Mouse (Mus musculus) midbrain, embryonic 11.5 days (tissue): ENCODE data around the gene I0C0044D17Rik. TPM values are rescaled to one million over a fixed set of nuclear protein-coding genes. Genes with fewer than 3 reads are reported as not detected.
A peak's percentile ranks its signal among the peaks of the same experiment; 100 is the strongest.

ENCODE experiments used
- ATAC-seq: fragments of 200-750 bp; cut with Nextera tagmentation; 2 replicates; pipeline ENCODE4 v1.8.0; 2017; ENCODE audit warnings: moderate TSS enrichment, moderate library complexity; ENCODE audit not compliant: low FRiP score
- DNase-seq: peaks from one replicate; pipeline ENCODE4 v3.0.0; 2015; ENCODE audit warnings: low spot score; ENCODE audit errors: missing footprints
- H3K27ac ChIP-seq: fragments of 300-500 bp; sonication (generic); 2 replicates; pipeline ENCODE4 v1.5.1; 2014; ENCODE audit warnings: low read depth, low read length
- H3K27me3 ChIP-seq: fragments of 300-500 bp; sonication (generic); 2 replicates; pipeline ENCODE4 v1.6.1; 2014; ENCODE audit warnings: mild to moderate bottlenecking, low read length, moderate library complexity, mixed read lengths; ENCODE audit not compliant: control insufficient read depth, insufficient read depth
- H3K36me3 ChIP-seq: fragments of 300-500 bp; sonication (generic); 2 replicates; pipeline ENCODE4 v1.6.1; 2014; ENCODE audit warnings: mild to moderate bottlenecking, low read length, moderate library complexity, mixed read lengths; ENCODE audit not compliant: control insufficient read depth, insufficient read depth
- H3K4me1 ChIP-seq: fragments of 300-500 bp; sonication (generic); 2 replicates; pipeline ENCODE4 v1.6.1; 2014; ENCODE audit warnings: low read length; ENCODE audit not compliant: control insufficient read depth, insufficient read depth
- H3K4me2 ChIP-seq: fragments of 300-500 bp; sonication (generic); 2 replicates; pipeline ENCODE4 v1.6.1; 2014; ENCODE audit warnings: mild to moderate bottlenecking, moderate library complexity
- H3K4me3 ChIP-seq: fragments of 300-500 bp; sonication (generic); 2 replicates; pipeline ENCODE4 v1.5.1; 2014; ENCODE audit warnings: low read depth, low read length
- H3K9ac ChIP-seq: fragments of 300-500 bp; sonication (generic); 2 replicates; pipeline ENCODE4 v1.6.1; 2014; ENCODE audit warnings: low read length
- H3K9me3 ChIP-seq: fragments of 300-500 bp; sonication (generic); 2 replicates; pipeline ENCODE4 v1.6.1; 2016; ENCODE audit warnings: low read length; ENCODE audit not compliant: control insufficient read depth
- WGBS: fragments of 180-500 bp; shearing (Covaris S2); extraction: QIAGEN DNeasy Blood & Tissue Kit; methylation state at CpG from one replicate; pipeline ENCODE4 v1.1.7; 2014; 5-methylcytosine and 5-hydroxymethylcytosine counted together
- polyA plus RNA-seq: library from polyadenylated mRNA; unstranded; fragments of >200 nt; fragmentation: Nextera tagmentation; extraction: Ambion mirVana; gene quantifications from 2 replicates; pipeline ENCODE4 v1.2.1, GENCODE M21; 2014

The I0C0044D17Rik gene
- polyA plus RNA-seq, 1 experiment from 2014 or later = not detected

DNA sequence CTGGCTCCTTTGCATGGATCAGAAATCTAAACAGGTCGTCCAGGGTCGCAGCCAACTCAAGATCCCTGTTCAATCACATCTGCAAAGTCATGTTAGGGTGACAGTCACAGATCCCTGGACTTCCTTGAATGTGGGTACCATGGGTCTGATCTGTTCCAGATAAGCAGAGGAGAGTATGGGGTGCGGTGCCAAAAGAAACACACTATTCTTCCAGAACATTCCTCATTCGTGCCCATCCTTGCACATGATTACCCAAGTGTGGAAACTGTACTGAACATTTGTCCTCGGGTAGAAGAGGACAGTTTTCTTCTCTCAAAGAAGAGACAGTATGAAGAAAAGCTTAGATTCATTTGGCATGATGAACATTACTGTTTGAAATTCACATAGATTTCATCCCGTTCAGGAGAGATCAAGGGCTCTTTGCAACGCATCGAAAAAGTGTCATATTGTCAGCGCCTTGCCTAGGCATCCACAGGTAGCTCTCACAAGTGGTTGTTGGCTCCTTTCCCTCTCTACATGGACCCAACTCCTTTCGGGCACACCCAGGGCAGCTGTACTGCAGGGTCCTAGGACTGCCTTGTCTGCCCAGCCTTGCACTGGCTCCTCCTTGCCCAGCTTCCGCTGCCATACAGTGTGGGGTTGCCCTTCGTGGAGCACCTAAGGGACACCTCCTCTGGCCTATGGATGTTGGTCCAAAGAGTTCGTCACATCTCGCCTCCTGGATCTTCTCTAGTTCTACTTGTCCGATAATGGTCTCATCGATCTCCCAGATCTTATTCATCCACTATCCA lies 14.3 kb upstream of the I0C0044D17Rik start:
- DNase-seq (no peak), ATAC-seq (no peak)
- WGBS = 91% methylated on average over 16 of the region's 16 CpGs
- no peaks in the 10 kb centered on the region for H3K36me3 ChIP-seq
- no peaks in the 10 kb centered on the region for H3K9me3 ChIP-seq
- no peak overlapping the region for H3K9ac ChIP-seq
- H3K27me3 ChIP-seq = no peaks in the 10 kb centered on the region
- H3K4me2 ChIP-seq = no peak overlapping the region
- no peak overlapping the region for H3K27ac ChIP-seq
- H3K4me3 ChIP-seq = no peak overlapping the region
- H3K4me1 ChIP-seq = peaks cover 6% of the 10 kb centered on the region; the same call in 1 of the 2 replicates

- Histone ChIP-seq H3K4me2 (no peak overlapping the region), H3K9me3 (no peaks in the 10 kb centered on the region), H3K4me1 (peaks cover 6% of the 10 kb centered on the region; the same call in 1 of the 2 replicates), H3K9ac (no peak overlapping the region), H3K27ac (no peak overlapping the region), H3K4me3 (no peak overlapping the region), H3K36me3 (no peaks in the 10 kb centered on the region), H3K27me3 (no peaks in the 10 kb centered on the region)
- ATAC-seq (no peak), DNase-seq (no peak)
- 67% methylated on average over 5 of the region's 5 CpGs for WGBS
These were observed 12.9 kb upstream of the I0C0044D17Rik start for GRCm38 (mm10) chr4:98836519-98836918.

DNA sequence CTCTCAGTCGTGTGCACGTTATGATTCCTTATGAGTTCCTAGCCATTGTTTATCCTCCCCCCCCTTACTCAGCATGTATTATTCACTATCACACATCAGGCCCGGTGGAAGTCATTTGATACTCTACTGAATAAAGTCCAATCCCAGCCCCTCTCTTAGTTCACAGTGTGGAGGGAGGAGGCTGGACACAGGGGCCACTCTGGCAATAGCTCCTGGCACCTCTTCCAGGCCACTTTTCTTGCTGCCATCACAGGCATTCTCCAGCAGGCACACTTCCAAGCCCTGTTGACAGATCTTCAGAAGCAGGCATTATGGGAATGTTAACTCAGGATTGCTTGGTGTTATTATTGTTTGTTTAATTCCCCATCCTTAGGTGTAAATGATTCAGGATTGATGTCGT lies 11.1 kb upstream of the I0C0044D17Rik start:
- no peak for DNase-seq
- H3K27me3 ChIP-seq = no peaks in the 10 kb centered on the region
- no peak overlapping the region for H3K4me2 ChIP-seq
- no peak overlapping the region for H3K4me3 ChIP-seq
- no peak for ATAC-seq
- no peaks in the 10 kb centered on the region for H3K36me3 ChIP-seq
- H3K9ac ChIP-seq = no peak overlapping the region
- no peak overlapping the region for H3K27ac ChIP-seq
- 67% methylated on average over 4 of the region's 4 CpGs for WGBS
- H3K4me1 ChIP-seq = no peaks in the 10 kb centered on the region
- H3K9me3 ChIP-seq = no peaks in the 10 kb centered on the region

- 68% methylated on average over 1 of the region's 1 CpGs for WGBS
- no peak for DNase-seq
- H3K27ac ChIP-seq = no peak overlapping the region
These were observed 8.1 kb upstream of the I0C0044D17Rik start for GRCm38 (mm10) chr4:98831726-98832125.

DNA sequence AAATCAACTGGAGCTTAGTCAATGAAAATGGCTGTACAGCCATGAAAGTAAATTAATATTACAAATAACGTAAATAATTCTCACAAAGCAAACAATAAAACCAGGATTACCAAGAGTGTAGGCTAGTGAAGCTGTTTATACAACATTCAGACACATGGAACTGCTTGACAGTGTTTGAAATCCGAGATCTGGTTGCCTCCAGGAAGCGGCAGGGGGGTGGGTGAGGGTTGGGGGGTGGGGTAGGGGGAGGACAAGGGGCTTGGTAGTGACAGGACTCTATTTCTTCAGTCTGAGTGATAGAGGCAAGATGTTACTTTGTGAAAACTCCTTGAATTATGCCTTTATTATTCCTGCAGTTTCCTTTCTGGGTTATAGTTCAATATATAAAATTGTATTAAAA lies 3.1 kb upstream of the I0C0044D17Rik start:
- Histone ChIP-seq H3K27me3 (no peaks in the 10 kb centered on the region), H3K4me2 (no peak overlapping the region), H3K4me1 (no peaks in the 10 kb centered on the region), H3K4me3 (no peak overlapping the region), H3K9me3 (no peaks in the 10 kb centered on the region), H3K9ac (no peak overlapping the region), H3K36me3 (no peaks in the 10 kb centered on the region), H3K27ac (no peak overlapping the region)
- 54% methylated on average over 3 of the region's 3 CpGs for WGBS
- DNase-seq (no peak), ATAC-seq (no peak)

More at GRCm38 (mm10) chr4:98831726-98832125, 8.1 kb upstream of the I0C0044D17Rik start:
- no peaks in the 10 kb centered on the region for H3K4me1 ChIP-seq
- H3K4me2 ChIP-seq = no peak overlapping the region
- no peak overlapping the region for H3K9ac ChIP-seq
- H3K27me3 ChIP-seq = no peaks in the 10 kb centered on the region
- no peak for ATAC-seq
- H3K4me3 ChIP-seq = no peak overlapping the region
- no peaks in the 10 kb centered on the region for H3K9me3 ChIP-seq
- no peaks in the 10 kb centered on the region for H3K36me3 ChIP-seq

DNA sequence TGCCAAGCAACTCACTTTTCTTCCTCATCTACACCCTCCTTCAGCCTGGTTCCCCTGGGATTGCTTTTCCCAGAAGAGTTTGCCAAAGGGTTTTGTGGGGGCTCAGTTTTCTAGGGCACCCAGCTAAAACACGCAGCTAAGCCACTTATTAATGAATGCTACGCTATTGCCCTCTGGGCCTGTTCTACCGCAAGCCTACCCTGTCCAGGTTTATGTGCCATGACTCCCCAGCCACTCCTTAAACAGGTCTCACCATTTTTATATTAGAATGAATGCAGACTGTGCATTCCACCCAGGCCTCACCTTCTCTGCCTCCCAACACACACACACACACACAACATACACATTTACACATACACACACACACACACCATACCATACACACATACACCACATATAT lies 593 bp downstream of the I0C0044D17Rik start:
- no peaks in the 10 kb centered on the region for H3K4me1 ChIP-seq
- DNase-seq (no peak), ATAC-seq (no peak)
- no peak overlapping the region for H3K9ac ChIP-seq
- WGBS = 87% methylated on average over 3 of the region's 3 CpGs
- H3K36me3 ChIP-seq = no peaks in the 10 kb centered on the region
- no peak overlapping the region for H3K4me2 ChIP-seq
- H3K4me3 ChIP-seq = no peak overlapping the region
- no peaks in the 10 kb centered on the region for H3K9me3 ChIP-seq
- peaks cover 4% of the 10 kb centered on the region for H3K27me3 ChIP-seq
- H3K27ac ChIP-seq = no peak overlapping the region

DNA sequence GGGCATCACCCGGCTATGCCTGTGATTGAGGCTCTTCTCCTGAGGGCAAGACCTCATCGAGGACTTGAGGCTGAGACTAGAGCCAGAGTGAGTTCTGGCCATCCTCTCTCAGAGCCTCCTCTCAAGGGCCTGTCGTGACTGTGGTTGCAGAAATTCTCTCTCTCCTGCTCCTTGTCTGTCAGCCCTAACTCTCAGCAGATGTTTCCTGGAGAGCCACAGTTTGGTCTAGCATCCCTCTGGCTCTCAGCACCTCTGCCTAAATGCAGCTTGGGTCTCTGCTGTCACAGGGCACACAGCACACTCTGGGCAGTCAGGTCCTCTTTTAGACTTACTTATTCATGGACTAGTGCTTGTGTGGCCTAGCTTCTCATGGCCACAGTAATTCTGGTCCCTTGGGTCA lies 1.2 kb downstream of the I0C0044D17Rik start:
- DNase-seq = no peak
- H3K9ac ChIP-seq = no peak overlapping the region
- no peaks in the 10 kb centered on the region for H3K36me3 ChIP-seq
- no peak overlapping the region for H3K4me2 ChIP-seq
- H3K9me3 ChIP-seq = no peaks in the 10 kb centered on the region
- peaks cover 10% of the 10 kb centered on the region for H3K27me3 ChIP-seq
- H3K27ac ChIP-seq = no peak overlapping the region
- no peak for ATAC-seq
- H3K4me3 ChIP-seq = no peak overlapping the region
- no peaks in the 10 kb centered on the region for H3K4me1 ChIP-seq
- WGBS = 69% methylated on average over 3 of the region's 3 CpGs

DNA sequence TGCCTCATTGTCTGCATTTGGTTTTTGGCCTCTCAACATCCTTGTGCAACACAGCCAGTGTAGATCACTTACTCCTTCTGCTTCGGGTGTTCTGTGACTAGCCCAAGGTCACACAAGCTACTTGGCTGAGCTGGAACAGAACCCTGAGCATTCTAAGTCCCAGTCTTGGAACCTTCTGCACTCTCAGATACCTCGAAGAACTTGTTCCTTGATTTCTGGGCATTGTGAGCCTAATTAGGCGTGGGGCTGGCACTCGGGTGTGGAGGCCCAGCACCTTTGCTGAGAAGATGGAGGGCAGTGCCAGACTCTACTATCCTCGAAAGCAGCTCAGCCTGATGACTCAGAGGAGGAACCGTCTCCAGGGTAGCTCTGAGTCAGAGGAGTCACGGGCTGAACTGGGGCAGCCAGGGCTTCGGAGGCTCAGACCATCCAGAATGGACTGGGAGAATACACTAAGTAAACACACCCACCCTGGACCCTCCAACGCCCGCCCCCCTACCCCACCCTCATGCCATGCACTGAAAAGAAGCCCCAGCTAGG lies 4.4 kb downstream of the I0C0044D17Rik start:
- Histone ChIP-seq H3K4me1 (peaks cover 3% of the 10 kb centered on the region; the same call in 1 of the 2 replicates), H3K4me2 (no peak overlapping the region), H3K9ac (no peak overlapping the region), H3K27ac (no peak overlapping the region), H3K36me3 (no peaks in the 10 kb centered on the region), H3K4me3 (no peak overlapping the region), H3K27me3 (peaks cover 28% of the 10 kb centered on the region), H3K9me3 (no peaks in the 10 kb centered on the region)
- DNase-seq (no peak), ATAC-seq (no peak)
- 77% methylated on average over 10 of the region's 10 CpGs for WGBS

GRCm38 (mm10) chr4:98817184-98817911 lies 6.3 kb downstream of the I0C0044D17Rik start, which contains the start of gene Kank4:
Gene Kank4 (minus strand): TSS chr4:98817537.
- no peaks in the 10 kb centered on the region for H3K9me3 ChIP-seq
- H3K27ac ChIP-seq = no peak within 1 kb of the TSS
- peaks cover 3% of the 10 kb centered on the region; the same call in 1 of the 2 replicates for H3K4me1 ChIP-seq
- H3K36me3 ChIP-seq = no peaks in the 10 kb centered on the region
- peak; percentile 85 for ATAC-seq
- WGBS = under 1% methylated on average over 71 of the region's 72 CpGs
- peak within 1 kb of the TSS; percentile 66 for H3K4me3 ChIP-seq
- peak; percentile 93 for DNase-seq
- H3K9ac ChIP-seq = peak within 1 kb of the TSS; percentile 71
- peaks cover 28% of the 10 kb centered on the region for H3K27me3 ChIP-seq
- peak within 1 kb of the TSS; percentile 98 for H3K4me2 ChIP-seq
